Mouse (Mus musculus): ENCODE measurements around the gene Tas2r124.

DNA sequence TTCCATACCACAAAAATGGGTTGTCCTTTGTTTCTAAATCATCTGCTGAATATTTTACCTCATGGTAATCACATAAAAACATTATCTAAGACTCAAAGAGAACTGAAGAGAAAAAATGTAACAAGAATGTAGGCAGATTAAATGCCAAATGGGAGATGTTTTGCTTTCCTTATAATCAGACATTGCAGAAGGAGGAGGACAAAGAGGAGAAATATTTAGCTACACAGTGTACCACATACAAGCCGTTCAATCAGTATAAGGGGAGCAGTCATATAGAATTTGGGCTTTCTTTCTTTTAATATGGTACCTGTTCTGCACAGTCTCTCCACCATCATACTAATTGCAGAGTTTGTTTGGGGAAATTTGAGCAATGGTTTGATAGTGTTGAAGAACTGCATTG lies at the start of gene Tas2r124:
- TF ChIP-seq CTCF (IDR thresholded peaks at IDR 0.05; ENCODE audit: control insufficient read depth, insufficient read depth, low read length) (no peak), POLR2A (IDR thresholded peaks at IDR 0.05; ENCODE audit: borderline replicate concordance, control insufficient read depth, low read depth, low read length) (no peak)

All from bone marrow, adult 2 months (tissue).